Mouse (Mus musculus) midbrain, embryonic 13.5 days (tissue): ENCODE data around the gene Tmem132d. TPM values are rescaled to one million over a fixed set of nuclear protein-coding genes. Genes with fewer than 3 reads are reported as not detected.
A peak's percentile ranks its signal among the peaks of the same experiment; 100 is the strongest.

ENCODE experiments used
- ATAC-seq: fragments of 200-750 bp; cut with Nextera tagmentation; 2 replicates; pipeline ENCODE4 v1.8.0; 2017; ENCODE audit warnings: mild to moderate bottlenecking, moderate TSS enrichment, moderate library complexity
- H3K27ac ChIP-seq: fragments of 300-500 bp; sonication (generic); 2 replicates; pipeline ENCODE4 v1.5.1; 2015; ENCODE audit warnings: inconsistent platforms, mild to moderate bottlenecking, moderate library complexity
- H3K27me3 ChIP-seq: fragments of 300-500 bp; sonication (generic); 2 replicates; pipeline ENCODE4 v1.6.1; 2015; ENCODE audit warnings: mild to moderate bottlenecking, inconsistent platforms
- H3K36me3 ChIP-seq: fragments of 300-500 bp; sonication (generic); 2 replicates; pipeline ENCODE4 v1.6.1; 2015; ENCODE audit warnings: mild to moderate bottlenecking, inconsistent platforms
- H3K4me1 ChIP-seq: fragments of 300-500 bp; sonication (generic); replicated peaks from 2 replicates; pipeline ENCODE4 v1.6.1; 2015; ENCODE audit warnings: inconsistent platforms
- H3K4me2 ChIP-seq: fragments of 300-500 bp; sonication (generic); replicated peaks from 2 replicates; pipeline ENCODE4 v1.6.1; 2015; ENCODE audit warnings: moderate library complexity, mild to moderate bottlenecking, inconsistent platforms
- H3K4me3 ChIP-seq: fragments of 300-500 bp; sonication (generic); replicated peaks from 2 replicates; pipeline ENCODE4 v1.5.1; 2015; ENCODE audit warnings: mild to moderate bottlenecking, inconsistent platforms
- H3K9ac ChIP-seq: fragments of 300-500 bp; sonication (generic); replicated peaks from 2 replicates; pipeline ENCODE4 v1.6.1; 2015; ENCODE audit warnings: mild to moderate bottlenecking, inconsistent platforms
- H3K9me3 ChIP-seq: fragments of 300-500 bp; sonication (generic); 2 replicates; pipeline ENCODE4 v1.6.1; 2016; ENCODE audit warnings: mild to moderate bottlenecking, inconsistent platforms
- WGBS: fragments of 180-500 bp; shearing (Covaris S2); methylation state at CpG from one replicate; pipeline ENCODE4 v1.1.7; 2015; 5-methylcytosine and 5-hydroxymethylcytosine counted together
- polyA plus RNA-seq: library from polyadenylated mRNA; unstranded; fragments of >200 nt; fragmentation: Nextera tagmentation; extraction: Ambion mirVana; gene quantifications from 2 replicates; pipeline ENCODE4 v1.2.1, GENCODE M21; 2015

Gene Tmem132d
- polyA plus RNA-seq, 1 experiment from 2014 or later: 1.3 TPM

- peak overlapping the region; percentile 59 for H3K27ac ChIP-seq
- H3K4me3 ChIP-seq: no peak overlapping the region
- ATAC-seq: peak; percentile 84
- no peaks in the 10 kb centered on the region for H3K9me3 ChIP-seq
- no peak overlapping the region for H3K9ac ChIP-seq
- 0 out of 2 replicates have a peak overlapping the region, but pooled peaks have one; percentile 2 for H3K4me2 ChIP-seq
- H3K4me1 ChIP-seq: peaks cover 24% of the 10 kb centered on the region
- WGBS: 8% methylated on average over 9 of the region's 9 CpGs
- H3K27me3 ChIP-seq: no peaks in the 10 kb centered on the region
- H3K36me3 ChIP-seq: no peaks in the 10 kb centered on the region
Measured at GRCm38 (mm10) chr5:128203879-128204581, 228.8 kb downstream of the Tmem132d start.

- Histone ChIP-seq H3K9ac (no peak overlapping the region), H3K4me3 (no peak overlapping the region), H3K27me3 (no peaks in the 10 kb centered on the region), H3K4me1 (peaks cover 22% of the 10 kb centered on the region), H3K9me3 (no peaks in the 10 kb centered on the region), H3K27ac (no peak overlapping the region), H3K4me2 (no peak overlapping the region), H3K36me3 (no peaks in the 10 kb centered on the region)
- ATAC-seq: no peak
- WGBS: 39% methylated on average over 4 of the region's 4 CpGs
Measured at GRCm38 (mm10) chr5:128194106-128194505, 238.8 kb downstream of the Tmem132d start.

- ATAC-seq: no peak
- Histone ChIP-seq H3K9ac (no peak overlapping the region), H3K4me1 (peaks cover 22% of the 10 kb centered on the region), H3K9me3 (no peaks in the 10 kb centered on the region), H3K4me3 (no peak overlapping the region), H3K36me3 (no peaks in the 10 kb centered on the region), H3K27ac (0 out of 2 replicates have a peak overlapping the region, but pooled peaks have one; percentile 14), H3K4me2 (no peak overlapping the region), H3K27me3 (no peaks in the 10 kb centered on the region)
- 73% methylated on average over 6 of the region's 6 CpGs for WGBS
Measured at GRCm38 (mm10) chr5:128192485-128193055, 240.3 kb downstream of the Tmem132d start.

GRCm38 (mm10) chr5:128191710-128192109 is 241.2 kb downstream of the Tmem132d start:
- H3K36me3 ChIP-seq: no peaks in the 10 kb centered on the region
- peak overlapping the region; percentile 16; the same call in 1 of the 2 replicates for H3K27ac ChIP-seq
- H3K4me3 ChIP-seq: no peak overlapping the region
- H3K9ac ChIP-seq: no peak overlapping the region
- 0 out of 2 replicates have a peak, but pooled peaks have one; percentile 45 for ATAC-seq
- H3K9me3 ChIP-seq: no peaks in the 10 kb centered on the region
- H3K27me3 ChIP-seq: no peaks in the 10 kb centered on the region
- WGBS: 54% methylated on average over 9 of the region's 9 CpGs
- no peak overlapping the region for H3K4me2 ChIP-seq
- H3K4me1 ChIP-seq: peaks cover 22% of the 10 kb centered on the region

GRCm38 (mm10) chr5:128190243-128190820 is 242.5 kb downstream of the Tmem132d start:
- no peak for ATAC-seq
- H3K4me3 ChIP-seq: no peak overlapping the region
- no peak overlapping the region for H3K9ac ChIP-seq
- H3K27me3 ChIP-seq: no peaks in the 10 kb centered on the region
- H3K9me3 ChIP-seq: no peaks in the 10 kb centered on the region
- no peak overlapping the region for H3K4me2 ChIP-seq
- peaks cover 22% of the 10 kb centered on the region for H3K4me1 ChIP-seq
- H3K27ac ChIP-seq: no peak overlapping the region
- WGBS: 73% methylated on average over 14 of the region's 14 CpGs
- H3K36me3 ChIP-seq: no peaks in the 10 kb centered on the region

GRCm38 (mm10) chr5:128176234-128176633 is 256.6 kb downstream of the Tmem132d start:
- no peaks in the 10 kb centered on the region for H3K36me3 ChIP-seq
- WGBS: 93% methylated on average over 2 of the region's 2 CpGs
- H3K27me3 ChIP-seq: no peaks in the 10 kb centered on the region
- no peak overlapping the region for H3K4me3 ChIP-seq
- no peak overlapping the region for H3K9ac ChIP-seq
- H3K4me2 ChIP-seq: no peak overlapping the region
- H3K9me3 ChIP-seq: no peaks in the 10 kb centered on the region
- no peaks in the 10 kb centered on the region for H3K4me1 ChIP-seq
- ATAC-seq: no peak
- no peak overlapping the region for H3K27ac ChIP-seq

- no peak for ATAC-seq
- H3K36me3 ChIP-seq: no peaks in the 10 kb centered on the region
- no peaks in the 10 kb centered on the region for H3K4me1 ChIP-seq
- H3K27ac ChIP-seq: no peak overlapping the region
- no peak overlapping the region for H3K4me2 ChIP-seq
- 74% methylated on average over 12 of the region's 12 CpGs for WGBS
- H3K9ac ChIP-seq: no peak overlapping the region
- no peaks in the 10 kb centered on the region for H3K27me3 ChIP-seq
- no peak overlapping the region for H3K4me3 ChIP-seq
- H3K9me3 ChIP-seq: peaks cover 3% of the 10 kb centered on the region; the same call in 1 of the 2 replicates
Measured at GRCm38 (mm10) chr5:128158901-128159675, 273.8 kb downstream of the Tmem132d start.

GRCm38 (mm10) chr5:128151461-128151860 is 281.4 kb downstream of the Tmem132d start:
- no peak overlapping the region for H3K4me3 ChIP-seq
- H3K4me1 ChIP-seq: no peaks in the 10 kb centered on the region
- WGBS: 94% methylated on average over 8 of the region's 8 CpGs
- H3K4me2 ChIP-seq: no peak overlapping the region
- H3K9ac ChIP-seq: no peak overlapping the region
- H3K27me3 ChIP-seq: no peaks in the 10 kb centered on the region
- no peak for ATAC-seq
- H3K36me3 ChIP-seq: no peaks in the 10 kb centered on the region
- H3K27ac ChIP-seq: no peak overlapping the region
- H3K9me3 ChIP-seq: no peaks in the 10 kb centered on the region

GRCm38 (mm10) chr5:128146901-128147645 is 285.8 kb downstream of the Tmem132d start:
- Histone ChIP-seq H3K36me3 (no peaks in the 10 kb centered on the region), H3K27me3 (no peaks in the 10 kb centered on the region), H3K9ac (no peak overlapping the region), H3K4me2 (no peak overlapping the region), H3K4me3 (no peak overlapping the region), H3K9me3 (no peaks in the 10 kb centered on the region), H3K4me1 (no peaks in the 10 kb centered on the region), H3K27ac (no peak overlapping the region)
- ATAC-seq: no peak
- WGBS: 87% methylated on average over 15 of the region's 15 CpGs

- Histone ChIP-seq H3K4me2 (no peak overlapping the region), H3K9ac (no peak overlapping the region), H3K27me3 (no peaks in the 10 kb centered on the region), H3K9me3 (no peaks in the 10 kb centered on the region), H3K4me1 (no peaks in the 10 kb centered on the region), H3K27ac (no peak overlapping the region), H3K4me3 (no peak overlapping the region), H3K36me3 (no peaks in the 10 kb centered on the region)
- ATAC-seq: no peak
- 90% methylated on average over 3 of the region's 3 CpGs for WGBS
Measured at GRCm38 (mm10) chr5:128144799-128145198, 288.1 kb downstream of the Tmem132d start.

GRCm38 (mm10) chr5:128136818-128137217 is 296.1 kb downstream of the Tmem132d start:
- ATAC-seq: no peak
- WGBS: 92% methylated on average over 8 of the region's 8 CpGs
- H3K4me2 ChIP-seq: no peak overlapping the region

More at GRCm38 (mm10) chr5:128136818-128137217, 296.1 kb downstream of the Tmem132d start:
- H3K36me3 ChIP-seq: no peaks in the 10 kb centered on the region
- no peak overlapping the region for H3K27ac ChIP-seq
- no peak overlapping the region for H3K4me3 ChIP-seq
- H3K9me3 ChIP-seq: no peaks in the 10 kb centered on the region
- no peaks in the 10 kb centered on the region for H3K27me3 ChIP-seq
- no peak overlapping the region for H3K9ac ChIP-seq
- no peaks in the 10 kb centered on the region for H3K4me1 ChIP-seq
